Mouse (Mus musculus): ENCODE results near the gene Actrt2. TPM values are rescaled to one million over a fixed set of nuclear protein-coding genes. Genes with fewer than 3 reads are reported as not detected.

Actrt2 gene
- total RNA-seq, 2 experiments from 2014 or later = not detected

GRCm38 (mm10) chr4:154683068-154683752 is 15.5 kb upstream of the Actrt2 start:
- DNase-seq (ENCODE audit: low spot score in 2 of 2) = no peak

DNA sequence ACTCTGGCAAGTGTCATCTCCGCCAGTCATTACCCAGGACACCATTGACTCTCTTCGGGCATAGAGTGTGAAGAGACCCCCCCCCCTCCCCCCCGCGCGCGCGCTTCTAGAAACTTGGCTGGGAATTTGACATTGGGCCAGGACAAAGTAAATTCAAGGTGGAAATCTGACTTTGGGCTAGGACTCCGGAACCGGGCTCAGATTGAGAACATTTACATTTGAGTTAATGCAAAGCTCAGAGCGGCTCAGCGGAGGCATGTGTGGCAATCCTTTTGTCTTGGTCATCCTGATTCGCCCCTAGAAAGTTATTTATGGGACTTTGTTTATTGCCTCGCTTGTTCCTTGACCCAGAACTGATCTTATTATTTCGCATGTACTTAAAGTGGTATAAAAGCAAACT is 14.6 kb upstream of the Actrt2 start:
- no peak for DNase-seq (ENCODE audit: low spot score in 2 of 2)

DNA sequence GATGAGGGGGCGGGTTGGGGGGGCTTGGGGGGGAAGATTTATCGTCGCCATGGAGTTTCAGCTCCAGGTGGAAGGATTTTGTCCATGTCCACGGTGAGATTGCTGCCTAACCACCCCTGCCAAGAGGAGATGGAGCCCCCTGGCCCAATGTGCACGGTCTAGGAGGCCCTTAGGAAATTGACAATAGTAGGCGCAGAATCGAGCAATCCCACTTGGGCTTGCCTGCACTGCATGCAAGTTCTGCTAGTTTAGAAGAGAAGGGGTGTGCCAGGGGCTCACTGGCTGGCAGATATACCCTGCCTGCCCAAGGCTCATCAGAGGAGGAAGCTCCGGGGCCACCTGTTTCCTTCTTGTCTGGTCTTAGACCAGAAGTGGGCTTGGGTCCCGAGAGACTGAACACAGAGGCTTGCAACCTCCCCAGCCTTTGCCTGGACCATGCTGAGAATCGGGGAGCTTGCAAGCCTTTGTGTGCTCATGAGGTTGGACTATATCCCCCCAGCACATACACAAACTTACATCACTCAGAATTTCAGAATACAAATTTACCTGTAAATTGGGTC is 7.9 kb upstream of the Actrt2 start:
- no peak for DNase-seq (ENCODE audit: low spot score in 2 of 2)

- no peak for DNase-seq (ENCODE audit: low spot score in 2 of 2)
Measured at GRCm38 (mm10) chr4:154674966-154675365, 7.3 kb upstream of the Actrt2 start.

DNA sequence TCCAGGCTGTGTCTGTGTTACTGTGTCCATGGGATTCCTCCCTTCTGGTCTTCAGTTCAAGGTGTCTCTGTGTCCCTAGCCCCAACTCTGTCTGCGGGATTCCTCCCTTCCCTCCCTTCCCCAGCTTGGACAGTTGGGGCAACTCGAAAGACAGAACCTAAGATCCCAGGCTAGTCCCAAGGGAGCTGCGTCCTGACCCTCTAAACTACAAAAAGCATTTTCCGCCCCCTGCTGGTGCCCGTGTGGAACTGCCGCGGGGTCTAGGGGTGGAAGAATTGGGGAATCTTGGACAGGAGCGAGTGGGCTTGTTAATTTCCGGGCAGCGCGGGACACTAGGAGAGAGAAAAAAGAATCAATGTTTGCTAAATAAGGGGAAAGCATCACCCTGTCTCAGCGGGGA is 6.9 kb upstream of the Actrt2 start:
- no peak for DNase-seq (ENCODE audit: low spot score in 2 of 2)

GRCm38 (mm10) chr4:154673986-154674385 is 6.3 kb upstream of the Actrt2 start:
- DNase-seq (ENCODE audit: low spot score in 2 of 2) = no peak

DNA sequence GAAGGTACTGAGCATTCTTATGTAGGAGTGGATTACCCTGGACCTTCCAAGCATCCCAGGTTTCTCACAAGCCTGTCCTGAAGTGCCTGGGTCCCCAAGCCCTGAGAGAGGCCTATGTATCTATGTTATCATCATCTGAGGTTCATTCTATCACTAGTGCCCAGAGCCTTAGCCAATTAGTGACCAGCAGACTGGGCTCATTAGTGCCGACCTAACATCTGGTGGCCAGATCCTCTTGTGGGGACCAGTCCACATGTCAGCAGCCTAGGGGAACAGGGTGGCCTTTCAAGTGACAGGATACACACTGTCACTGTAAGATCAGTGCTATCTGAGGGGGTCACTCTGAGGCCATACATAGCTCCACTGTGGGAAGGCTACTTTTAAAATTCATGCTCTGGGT is 4.4 kb upstream of the Actrt2 start:
- no peak for DNase-seq (ENCODE audit: low spot score in 2 of 2)

DNA sequence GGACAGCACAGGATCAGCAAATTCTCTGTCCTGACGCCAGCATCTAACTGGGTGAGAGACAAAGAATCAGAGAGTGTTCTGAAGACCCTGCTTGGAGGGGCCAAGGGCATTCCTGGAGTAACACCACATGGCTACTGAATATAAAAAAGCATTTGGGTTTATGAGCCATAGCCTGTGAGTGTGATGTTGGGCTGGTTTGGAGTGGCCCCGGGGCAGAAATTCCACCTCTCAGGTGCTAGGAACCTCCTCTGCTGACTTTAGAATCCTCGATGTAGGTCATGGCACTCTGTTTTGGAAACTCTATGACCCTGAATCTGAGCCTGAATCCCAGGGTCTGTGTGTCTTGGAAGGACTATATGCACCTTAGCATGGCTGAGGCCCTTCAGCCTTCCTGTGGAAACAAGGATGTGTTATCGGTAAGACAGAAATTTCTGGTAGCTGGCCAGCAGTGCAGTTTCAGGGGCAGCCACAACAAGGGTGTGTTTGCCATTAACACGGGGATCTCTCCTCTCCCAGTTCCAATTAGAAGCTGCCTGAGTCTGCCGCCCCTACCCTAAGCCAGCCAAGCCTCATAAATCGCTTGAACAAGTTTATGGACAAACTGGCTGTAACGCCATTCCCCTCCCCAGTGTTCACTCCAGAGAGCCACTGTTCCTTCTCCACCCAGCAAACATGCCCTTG is 3.7 kb upstream of the Actrt2 start:
- no peak for DNase-seq (ENCODE audit: low spot score in 2 of 2)

DNA sequence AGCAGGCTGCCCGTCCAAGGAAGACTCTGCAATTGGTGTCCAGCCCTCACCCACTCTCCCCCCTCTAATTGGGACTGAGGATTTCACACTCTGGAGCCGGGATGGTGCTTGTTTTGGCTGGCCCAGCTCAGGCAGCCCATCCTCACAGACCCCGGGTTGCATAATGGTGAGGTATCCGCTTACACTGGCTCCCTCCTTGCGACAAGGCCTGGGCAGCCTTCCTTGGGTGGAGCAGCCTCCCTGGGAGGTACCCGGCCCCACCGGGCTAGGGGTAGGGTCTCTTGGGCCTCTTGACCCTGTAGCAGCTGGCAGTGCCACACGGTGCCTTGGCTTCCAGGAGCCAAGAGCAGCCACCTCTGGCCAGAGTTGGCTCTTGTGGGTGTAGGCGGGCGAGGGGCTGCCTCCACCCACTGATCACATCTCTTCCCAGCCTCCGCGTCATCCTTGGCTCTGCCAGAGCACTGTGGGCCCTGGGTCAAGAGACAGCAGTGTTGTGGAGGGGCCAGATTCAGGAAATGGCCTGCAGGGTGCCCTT is 4.9 kb downstream of the Actrt2 start:
- no peak for DNase-seq (ENCODE audit: low spot score in 2 of 2)

DNA sequence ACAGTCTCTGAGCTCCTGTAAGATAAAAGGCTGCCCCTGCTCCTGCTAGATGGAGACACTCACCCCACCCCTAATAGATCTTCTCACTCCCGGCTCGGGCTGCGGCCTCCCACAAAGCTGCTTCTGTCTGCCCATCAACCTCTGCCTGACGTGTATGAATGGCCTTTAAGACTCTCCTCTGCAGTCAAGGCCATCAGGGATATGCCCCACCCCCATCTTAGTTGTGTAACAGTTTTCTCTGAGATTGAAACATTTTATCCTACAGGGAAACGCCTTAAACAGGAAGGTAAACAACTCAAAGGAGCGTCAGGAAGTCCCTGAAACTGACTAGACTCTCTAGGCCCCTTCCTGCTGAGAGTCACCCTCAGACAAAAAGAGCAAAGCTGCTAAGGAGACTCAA is 6.4 kb downstream of the Actrt2 start:
- no peak for DNase-seq (ENCODE audit: low spot score in 2 of 2)

DNA sequence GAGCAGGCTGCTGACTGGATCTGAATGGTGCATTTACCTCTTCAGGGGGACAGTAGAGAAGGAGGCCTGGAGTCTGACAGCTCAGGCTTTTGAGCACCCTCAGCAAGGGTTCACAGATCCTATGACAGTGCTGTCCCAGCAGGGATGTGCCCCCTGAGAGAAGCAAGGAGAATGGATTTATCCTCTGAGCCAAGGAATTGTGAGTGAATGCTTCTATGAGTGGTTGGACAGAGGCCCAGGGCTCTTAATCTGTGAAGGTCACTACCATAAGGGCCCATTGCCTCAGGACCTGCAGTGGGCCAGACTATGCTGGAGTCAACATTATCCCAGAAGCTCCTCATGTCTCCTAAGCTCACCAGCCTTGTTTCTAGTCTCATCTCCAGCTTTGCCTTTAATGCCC is 7.6 kb downstream of the Actrt2 start:
- DNase-seq (ENCODE audit: low spot score in 2 of 2) = no peak

GRCm38 (mm10) chr4:154655134-154655910 is 12.3 kb downstream of the Actrt2 start:
- no peak for DNase-seq (ENCODE audit: low spot score in 2 of 2)

DNA sequence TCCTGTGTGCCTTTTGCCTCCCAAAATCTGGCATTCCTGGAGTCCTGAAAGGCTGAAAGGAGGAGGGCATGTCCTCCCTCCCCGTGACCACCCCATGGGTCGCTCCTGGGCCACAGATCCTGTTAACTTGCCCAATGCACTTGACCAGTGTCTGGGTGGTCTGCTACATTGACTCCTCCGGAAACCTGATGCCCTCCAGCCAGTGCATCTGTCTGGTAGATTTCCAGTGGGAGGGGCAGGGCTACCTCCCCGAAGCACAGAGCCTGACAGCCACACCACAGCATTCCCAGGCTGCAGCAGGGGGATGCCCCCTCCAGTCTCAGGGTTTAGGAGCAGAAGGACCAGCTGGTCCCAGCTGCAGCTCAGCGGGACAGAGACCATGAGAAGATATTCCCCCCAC is 15.2 kb downstream of the Actrt2 start:
- DNase-seq (ENCODE audit: low spot score in 2 of 2) = no peak

- no peak for DNase-seq (ENCODE audit: low spot score in 2 of 2)
Measured at GRCm38 (mm10) chr4:154649083-154649747, 18.5 kb downstream of the Actrt2 start.

DNA sequence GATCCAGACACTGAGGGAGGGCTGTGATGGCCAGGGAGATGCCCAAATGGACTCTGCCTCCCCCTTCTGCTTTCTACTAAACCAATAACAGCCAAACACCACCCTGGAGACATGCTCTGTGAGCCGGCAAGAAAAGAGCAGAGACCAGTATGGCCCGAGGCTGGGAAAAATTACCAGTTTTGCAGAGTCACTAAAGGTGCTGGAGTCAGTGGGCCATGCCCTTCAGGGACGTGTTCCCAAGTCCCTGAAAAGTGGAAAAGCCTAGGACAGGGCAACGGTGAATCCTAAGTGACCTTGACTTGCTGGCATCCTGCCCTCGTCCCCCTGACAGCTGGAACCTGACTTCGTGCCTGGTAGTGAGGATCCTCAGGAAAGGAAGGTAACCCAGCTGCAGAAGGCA is 25.2 kb downstream of the Actrt2 start:
- DNase-seq (ENCODE audit: low spot score in 2 of 2) = no peak

DNA sequence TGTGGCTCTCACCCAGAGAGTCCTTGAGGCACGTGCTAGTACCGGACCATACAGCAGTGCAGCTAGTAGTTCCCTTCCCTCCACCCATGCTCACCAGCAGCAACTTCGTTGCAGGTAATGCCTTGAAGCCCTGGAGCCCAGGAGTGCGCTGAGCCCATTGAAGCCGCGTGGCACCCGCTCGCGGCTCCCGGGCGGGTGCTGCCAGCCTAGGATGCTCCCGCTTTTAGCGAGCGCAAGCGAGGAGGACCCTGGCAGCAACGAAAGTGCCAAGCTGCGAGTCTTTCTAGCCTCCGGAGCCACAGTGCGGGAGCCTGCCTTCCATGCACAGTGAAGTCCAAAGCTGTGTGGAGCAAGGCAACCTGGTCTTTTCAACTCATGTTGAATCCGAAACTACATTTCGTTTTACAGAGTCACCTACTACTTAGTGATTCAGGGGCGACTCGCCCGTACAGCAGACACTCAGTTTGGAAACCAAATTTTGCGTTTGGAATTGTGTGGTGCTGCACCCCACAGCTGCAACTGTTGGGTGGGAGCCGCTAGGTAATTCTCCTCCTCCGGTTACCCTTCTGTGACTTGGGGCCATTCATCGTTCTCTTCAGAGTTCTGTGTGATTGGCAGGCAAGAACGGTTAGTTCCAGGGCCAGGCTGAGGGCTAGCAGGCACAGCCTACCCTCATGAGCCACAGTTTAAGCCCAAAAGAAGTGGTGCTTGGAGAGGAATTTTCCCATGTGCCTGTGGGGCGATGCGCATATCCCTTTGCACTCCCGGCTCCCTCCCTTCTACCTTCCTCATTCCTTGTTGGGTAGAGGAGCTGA is 26.2 kb downstream of the Actrt2 start:
- DNase-seq (ENCODE audit: low spot score in 2 of 2) = no peak

- no peak for DNase-seq (ENCODE audit: low spot score in 2 of 2)
Measured at GRCm38 (mm10) chr4:154640443-154641295, 27.0 kb downstream of the Actrt2 start.

- DNase-seq (ENCODE audit: low spot score in 2 of 2) = no peak
Measured at GRCm38 (mm10) chr4:154639591-154640442, 27.9 kb downstream of the Actrt2 start.

All from adrenal gland, postnatal 4 days (tissue).